Mouse (Mus musculus) limb, embryonic 11.5 days (tissue): ENCODE measurements around the gene Tubd1. TPM values are rescaled to one million over a fixed set of nuclear protein-coding genes. Genes with fewer than 3 reads are reported as not detected.

Experiments used
- ATAC-seq: fragments of 200-750 bp; cut with Nextera tagmentation; 2 replicates; pipeline ENCODE4 v1.8.0; 2017; ENCODE audit warnings: low read depth; ENCODE audit not compliant: insufficient number of reproducible peaks, low FRiP score, low TSS enrichment
- DNase-seq: peaks from one replicate; pipeline ENCODE4 v3.0.0-alpha.2; 2015; ENCODE audit warnings: low spot score
- H3K27ac ChIP-seq: fragments of 300-500 bp; sonication (generic); replicated peaks from 2 replicates; pipeline ENCODE4 v1.5.1; 2014; ENCODE audit warnings: low read depth, mild to moderate bottlenecking, low read length
- H3K27me3 ChIP-seq: fragments of 300-500 bp; sonication (generic); 2 replicates; pipeline ENCODE4 v1.6.1; 2014; ENCODE audit warnings: mild to moderate bottlenecking, low read length, mixed read lengths; ENCODE audit not compliant: control insufficient read depth, insufficient read depth
- H3K36me3 ChIP-seq: fragments of 300-500 bp; sonication (generic); 2 replicates; pipeline ENCODE4 v1.6.1; 2014; ENCODE audit warnings: mild to moderate bottlenecking, low read length, moderate library complexity, mixed read lengths; ENCODE audit not compliant: control insufficient read depth, insufficient read depth
- H3K4me1 ChIP-seq: fragments of 300-500 bp; sonication (generic); 2 replicates; pipeline ENCODE4 v1.6.1; 2014; ENCODE audit warnings: low read length, mixed read lengths; ENCODE audit not compliant: control insufficient read depth, insufficient read depth
- H3K4me2 ChIP-seq: fragments of 300-500 bp; sonication (generic); 2 replicates; pipeline ENCODE4 v1.6.1; 2014; ENCODE audit warnings: low read depth, mild to moderate bottlenecking, moderate library complexity; ENCODE audit not compliant: severe bottlenecking
- H3K4me3 ChIP-seq: fragments of 300-500 bp; sonication (generic); 2 replicates; pipeline ENCODE4 v1.5.1; 2014; ENCODE audit warnings: low read depth, low read length
- H3K9ac ChIP-seq: fragments of 300-500 bp; sonication (generic); 2 replicates; pipeline ENCODE4 v1.6.1; 2014; ENCODE audit warnings: mild to moderate bottlenecking, low read length
- H3K9me3 ChIP-seq: fragments of 300-500 bp; sonication (generic); 2 replicates; pipeline ENCODE4 v1.6.1; 2016; ENCODE audit warnings: low read length; ENCODE audit not compliant: control insufficient read depth
- WGBS: fragments of 180-500 bp; shearing (Covaris S2); extraction: QIAGEN DNeasy Blood & Tissue Kit; methylation state at CpG from one replicate; pipeline ENCODE4 v1.1.7; 2014; 5-methylcytosine and 5-hydroxymethylcytosine counted together
- polyA plus RNA-seq: library from polyadenylated mRNA; unstranded; fragments of >200 nt; fragmentation: Nextera tagmentation; extraction: Ambion mirVana; gene quantifications from 2 replicates; pipeline ENCODE4 v1.2.1, GENCODE M21; 2014

Tubd1 gene
- 10.7 and 15.2 TPM in 2 replicates for polyA plus RNA-seq

GRCm38 (mm10) chr11:86544639-86545299, at the start of gene Tubd1, which contains the start of gene Rps6kb1:
Gene Tubd1, plus strand, starts transcription at chr11:86544991.
Gene Rps6kb1, minus strand, starts transcription at chr11:86544805.
- peaks cover 4% of the 10 kb centered on the region; the same call in 1 of the 2 replicates for H3K4me1 ChIP-seq
- no peaks in the 10 kb centered on the region for H3K9me3 ChIP-seq
- peak; percentile 97 for ATAC-seq
- WGBS: under 1% methylated on average over 43 of the region's 43 CpGs
- peak within 1 kb of the TSS; percentile 86 for H3K4me3 ChIP-seq
- DNase-seq: peak; percentile 99
- H3K27ac ChIP-seq: peak within 1 kb of the TSS; percentile 52; the same call in 1 of the 2 replicates
- H3K9ac ChIP-seq: peak within 1 kb of the TSS; percentile 89
- H3K27me3 ChIP-seq: no peaks in the 10 kb centered on the region
- peak within 1 kb of the TSS; percentile 86 for H3K4me2 ChIP-seq
- H3K36me3 ChIP-seq: no peaks in the 10 kb centered on the region

GRCm38 (mm10) chr11:86497356-86497755, 47.4 kb upstream of the Tubd1 start:
- no peak overlapping the region for H3K4me3 ChIP-seq
- H3K27ac ChIP-seq: no peak overlapping the region
- no peaks in the 10 kb centered on the region for H3K4me1 ChIP-seq
- H3K9me3 ChIP-seq: no peaks in the 10 kb centered on the region
- no peaks in the 10 kb centered on the region for H3K27me3 ChIP-seq
- DNase-seq: no peak
- no peak overlapping the region for H3K4me2 ChIP-seq
- ATAC-seq: no peak
- WGBS: 94% methylated on average over 1 of the region's 1 CpGs
- H3K9ac ChIP-seq: no peak overlapping the region
- H3K36me3 ChIP-seq: peaks cover 6% of the 10 kb centered on the region; the same call in 1 of the 2 replicates

GRCm38 (mm10) chr11:86497908-86498307, 46.9 kb upstream of the Tubd1 start:
- H3K4me2 ChIP-seq: no peak overlapping the region
- peaks cover 6% of the 10 kb centered on the region; the same call in 1 of the 2 replicates for H3K36me3 ChIP-seq
- ATAC-seq (no peak), DNase-seq (no peak)
- no peaks in the 10 kb centered on the region for H3K27me3 ChIP-seq
- H3K9ac ChIP-seq: no peak overlapping the region
- H3K27ac ChIP-seq: no peak overlapping the region
- H3K4me3 ChIP-seq: no peak overlapping the region
- no peaks in the 10 kb centered on the region for H3K4me1 ChIP-seq
- no peaks in the 10 kb centered on the region for H3K9me3 ChIP-seq
- 81% methylated on average over 3 of the region's 3 CpGs for WGBS

DNA sequence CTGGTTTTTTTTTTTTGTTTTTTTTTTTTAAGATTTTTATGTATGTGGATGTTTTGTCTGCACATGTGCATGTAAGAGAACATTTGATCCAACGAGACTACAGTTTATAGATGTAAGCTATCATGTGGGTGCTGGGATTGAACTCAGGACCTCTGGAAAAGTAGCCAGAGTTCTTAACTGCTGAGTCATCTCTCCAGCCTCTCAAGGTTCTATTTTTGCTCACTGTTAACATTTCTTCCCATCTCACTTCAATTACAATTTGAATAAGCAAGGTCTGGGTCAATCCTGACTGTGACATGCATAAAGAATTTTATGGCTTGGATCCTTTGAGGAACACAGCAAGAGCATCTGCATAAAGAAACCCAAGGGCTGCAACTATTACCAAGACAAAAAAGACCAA, 44.0 kb upstream of the Tubd1 start:
- Histone ChIP-seq H3K4me2 (no peak overlapping the region), H3K9me3 (no peaks in the 10 kb centered on the region), H3K27ac (no peak overlapping the region), H3K9ac (no peak overlapping the region), H3K36me3 (peaks cover 12% of the 10 kb centered on the region), H3K4me3 (no peak overlapping the region), H3K27me3 (no peaks in the 10 kb centered on the region), H3K4me1 (no peaks in the 10 kb centered on the region)
- DNase-seq (no peak), ATAC-seq (no peak)
- WGBS: 90% methylated on average over 1 of the region's 1 CpGs

- H3K36me3 ChIP-seq: peaks cover 9% of the 10 kb centered on the region
- no peak overlapping the region for H3K4me2 ChIP-seq
- H3K9me3 ChIP-seq: no peaks in the 10 kb centered on the region
- DNase-seq (no peak), ATAC-seq (no peak)
- H3K9ac ChIP-seq: no peak overlapping the region
- no peaks in the 10 kb centered on the region for H3K4me1 ChIP-seq
- H3K27me3 ChIP-seq: no peaks in the 10 kb centered on the region
- H3K27ac ChIP-seq: no peak overlapping the region
- H3K4me3 ChIP-seq: no peak overlapping the region
- 91% methylated on average over 2 of the region's 2 CpGs for WGBS
Measured at GRCm38 (mm10) chr11:86503121-86503520, 41.7 kb upstream of the Tubd1 start.

GRCm38 (mm10) chr11:86507334-86507733, 37.5 kb upstream of the Tubd1 start:
- peaks cover 21% of the 10 kb centered on the region for H3K36me3 ChIP-seq
- no peak overlapping the region for H3K9ac ChIP-seq
- DNase-seq (no peak), ATAC-seq (no peak)
- H3K4me1 ChIP-seq: no peaks in the 10 kb centered on the region
- H3K27ac ChIP-seq: no peak overlapping the region
- no peak overlapping the region for H3K4me2 ChIP-seq
- 87% methylated on average over 2 of the region's 2 CpGs for WGBS
- no peaks in the 10 kb centered on the region for H3K9me3 ChIP-seq
- H3K4me3 ChIP-seq: no peak overlapping the region
- H3K27me3 ChIP-seq: no peaks in the 10 kb centered on the region

GRCm38 (mm10) chr11:86507991-86508390, 36.8 kb upstream of the Tubd1 start:
- peaks cover 21% of the 10 kb centered on the region for H3K36me3 ChIP-seq
- H3K4me1 ChIP-seq: no peaks in the 10 kb centered on the region
- no peaks in the 10 kb centered on the region for H3K27me3 ChIP-seq
- no peak overlapping the region for H3K4me3 ChIP-seq
- WGBS: 95% methylated on average over 2 of the region's 2 CpGs
- no peak overlapping the region for H3K27ac ChIP-seq
- no peak overlapping the region for H3K9ac ChIP-seq
- no peaks in the 10 kb centered on the region for H3K9me3 ChIP-seq
- no peak overlapping the region for H3K4me2 ChIP-seq
- DNase-seq (no peak), ATAC-seq (no peak)

GRCm38 (mm10) chr11:86516620-86517019, 28.2 kb upstream of the Tubd1 start:
- 89% methylated on average over 3 of the region's 3 CpGs for WGBS
- H3K4me2 ChIP-seq: no peak overlapping the region
- no peak overlapping the region for H3K4me3 ChIP-seq
- no peaks in the 10 kb centered on the region for H3K9me3 ChIP-seq
- DNase-seq (no peak), ATAC-seq (no peak)
- no peaks in the 10 kb centered on the region for H3K27me3 ChIP-seq
- H3K9ac ChIP-seq: no peak overlapping the region
- no peaks in the 10 kb centered on the region for H3K4me1 ChIP-seq
- no peak overlapping the region for H3K27ac ChIP-seq
- H3K36me3 ChIP-seq: peaks cover 15% of the 10 kb centered on the region

DNA sequence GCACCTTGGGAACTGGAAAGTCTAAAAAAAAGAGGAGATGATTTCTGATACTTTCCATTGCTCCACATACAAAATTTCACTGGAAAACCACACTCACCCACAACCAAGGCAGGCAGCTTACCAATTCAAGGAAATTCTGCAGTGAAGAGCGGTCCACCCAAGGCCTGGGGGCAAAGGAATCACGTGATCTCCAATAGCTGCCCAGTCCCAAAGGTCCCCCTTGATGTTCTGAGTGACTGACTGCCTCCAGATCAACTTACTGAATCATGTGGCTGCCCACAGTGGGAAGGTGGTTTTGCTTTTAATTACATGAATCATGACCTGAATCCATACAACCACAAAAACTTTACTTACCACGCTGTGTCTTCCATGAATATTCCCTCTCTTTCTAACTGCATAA, 27.6 kb upstream of the Tubd1 start:
- peaks cover 15% of the 10 kb centered on the region for H3K36me3 ChIP-seq
- no peak overlapping the region for H3K9ac ChIP-seq

More for the DNA sequence above, 27.6 kb upstream of the Tubd1 start:
- Histone ChIP-seq H3K4me3 (no peak overlapping the region), H3K27ac (no peak overlapping the region), H3K4me2 (no peak overlapping the region), H3K4me1 (no peaks in the 10 kb centered on the region), H3K9me3 (no peaks in the 10 kb centered on the region), H3K27me3 (no peaks in the 10 kb centered on the region)
- ATAC-seq (no peak), DNase-seq (no peak)
- WGBS: 88% methylated on average over 3 of the region's 3 CpGs
